Mouse (Mus musculus) MEL (cell line): ENCODE measurements around the gene Ttc25. TPM values are rescaled to one million over a fixed set of nuclear protein-coding genes. Genes with fewer than 3 reads are reported as not detected.

Experiments used
- DNase-seq: peaks from one replicate; pipeline ENCODE4 v3.0.0; 2011; ENCODE audit warnings: low read depth, low spot score
- H3K27ac ChIP-seq: 2 replicates; pipeline ENCODE4 v1.5.1; 2012; ENCODE audit warnings: low read depth, mild to moderate bottlenecking, control low read depth, low read length, moderate library complexity; ENCODE audit not compliant: control insufficient read depth
- H3K27me3 ChIP-seq, 2 experiments: fragments of 150-350 bp in 1 of 2; sonication (generic) in 1 of 2; 2 replicates each; pipeline ENCODE4 v1.6.1; 2012; ENCODE audit warnings: low read length in 2 of 2, mild to moderate bottlenecking in 2 of 2, improper control_type of control experiment in 1 of 2, moderate library complexity in 1 of 2; ENCODE audit not compliant: insufficient read depth in 2 of 2, control insufficient read depth in 1 of 2
- H3K36me3 ChIP-seq, 2 experiments: 2 replicates each; pipeline ENCODE4 v1.6.1; 2012 to 2014; ENCODE audit warnings: low read length in 2 of 2, improper control_type of control experiment in 1 of 2, inconsistent platforms in 1 of 2, mild to moderate bottlenecking in 1 of 2; ENCODE audit not compliant: insufficient read depth in 2 of 2, control insufficient read depth in 1 of 2
- H3K4me1 ChIP-seq, 2 experiments: fragments of 150-350 bp in 1 of 2; sonication (generic) in 1 of 2; 2 replicates each; pipeline ENCODE4 v1.6.1; 2012; ENCODE audit warnings: low read length in 2 of 2, improper control_type of control experiment in 1 of 2, mild to moderate bottlenecking in 1 of 2; ENCODE audit not compliant: insufficient read depth in 2 of 2, control insufficient read depth in 1 of 2
- H3K4me3 ChIP-seq, 2 experiments: fragments of 150-350 bp in 1 of 2; sonication (generic) in 1 of 2; 2 replicates each; pipeline ENCODE4 v1.5.1; 2012; ENCODE audit warnings: low read depth in 2 of 2, low read length in 2 of 2, mild to moderate bottlenecking in 2 of 2, moderate library complexity in 2 of 2, control low read depth in 1 of 2, improper control_type of control experiment in 1 of 2; ENCODE audit not compliant: control insufficient read depth in 1 of 2, insufficient read depth in 1 of 2
- H3K79me2 ChIP-seq: 2 replicates; pipeline ENCODE4 v1.6.1; 2012; ENCODE audit warnings: mild to moderate bottlenecking, low read length, moderate library complexity; ENCODE audit not compliant: control insufficient read depth, poor library complexity, insufficient read depth
- H3K9ac ChIP-seq: 2 replicates; pipeline ENCODE4 v1.6.1; 2012; ENCODE audit warnings: low read depth, mild to moderate bottlenecking, control low read depth, low read length, moderate library complexity; ENCODE audit not compliant: control insufficient read depth, poor library complexity, severe bottlenecking
- H3K9me3 ChIP-seq: fragments of 150-350 bp; sonication (generic); replicated peaks from 2 replicates; pipeline ENCODE4 v1.6.1; 2012; ENCODE audit warnings: mild to moderate bottlenecking, low read length, improper control_type of control experiment, moderate library complexity; ENCODE audit not compliant: insufficient read depth
- BHLHE40 ChIP-seq: IDR thresholded peaks from 2 replicates; pipeline ENCODE4 v1.6.1; 2012; ENCODE audit warnings: low read depth, mild to moderate bottlenecking, inconsistent platforms, low read length, improper control_type of control experiment, borderline replicate concordance
- CTCF ChIP-seq, 3 experiments: IDR thresholded peaks in 2 of 3; conservative IDR thresholded peaks in 1 of 3; 2 replicates each; pipeline ENCODE4 v1.5.1; 2011 to 2012; ENCODE audit warnings: low read length in 3 of 3, low read depth in 2 of 3, mild to moderate bottlenecking in 2 of 3, improper control_type of control experiment in 1 of 3, inconsistent platforms in 1 of 3, mixed read lengths in 1 of 3, moderate library complexity in 1 of 3; ENCODE audit not compliant: control insufficient read depth in 1 of 3, insufficient read depth in 1 of 3, poor library complexity in 1 of 3, severe bottlenecking in 1 of 3
- ELF1 ChIP-seq: IDR thresholded peaks from 2 replicates; pipeline ENCODE4 v1.6.1; 2014; ENCODE audit warnings: low read depth, mild to moderate bottlenecking, inconsistent platforms, low read length, improper control_type of control experiment, moderate library complexity
- EP300 ChIP-seq, 2 experiments: IDR thresholded peaks; 2 replicates each; pipeline ENCODE4 v1.6.1; 2011; ENCODE audit warnings: improper control_type of control experiment in 2 of 2, low read length in 2 of 2, low read depth in 1 of 2, mild to moderate bottlenecking in 1 of 2
- ETS1 ChIP-seq: IDR thresholded peaks from 2 replicates; pipeline ENCODE4 v1.6.1; 2012; ENCODE audit warnings: low read depth, mild to moderate bottlenecking, inconsistent platforms, low read length, improper control_type of control experiment, moderate library complexity
- GABPA ChIP-seq: IDR thresholded peaks from 2 replicates; pipeline ENCODE4 v1.6.1; 2012; ENCODE audit warnings: low read depth, mild to moderate bottlenecking, inconsistent platforms, low read length, improper control_type of control experiment, moderate library complexity
- GATA1 ChIP-seq: IDR thresholded peaks from 2 replicates; pipeline ENCODE4 v1.6.1; 2011; ENCODE audit warnings: low read depth, low read length, improper control_type of control experiment
- KAT2A ChIP-seq: conservative IDR thresholded peaks from 2 replicates; pipeline ENCODE4 v1.6.1; 2012; ENCODE audit warnings: low read depth, low read length, improper control_type of control experiment, inconsistent platforms
- MAFK ChIP-seq: IDR thresholded peaks from 2 replicates; pipeline ENCODE4 v1.6.1; 2011; ENCODE audit warnings: low read depth, mild to moderate bottlenecking, low read length, improper control_type of control experiment, borderline replicate concordance
- MEF2A ChIP-seq: IDR thresholded peaks from 2 replicates; pipeline ENCODE4 v1.6.1; 2014; ENCODE audit warnings: low read depth, mild to moderate bottlenecking, inconsistent platforms, low read length, improper control_type of control experiment; ENCODE audit not compliant: poor library complexity, insufficient replicate concordance, severe bottlenecking; ENCODE audit errors: extremely low read depth
- MXI1 ChIP-seq: IDR thresholded peaks from 2 replicates; pipeline ENCODE4 v1.6.1; 2011; ENCODE audit warnings: mild to moderate bottlenecking, low read depth, low read length, improper control_type of control experiment
- MYB ChIP-seq: IDR thresholded peaks from 2 replicates; pipeline ENCODE4 v1.6.1; 2011; ENCODE audit warnings: mild to moderate bottlenecking, low read depth, low read length, improper control_type of control experiment
- MYC ChIP-seq: IDR thresholded peaks from 2 replicates; pipeline ENCODE4 v1.6.1; 2011; ENCODE audit warnings: low read depth, mild to moderate bottlenecking, low read length, improper control_type of control experiment, moderate library complexity
- POLR2AphosphoS2 ChIP-seq: IDR thresholded peaks from 2 replicates; pipeline ENCODE4 v1.6.1; 2011; ENCODE audit warnings: low read length, improper control_type of control experiment
- RAD21 ChIP-seq: IDR thresholded peaks from 2 replicates; pipeline ENCODE4 v1.6.1; 2011; ENCODE audit warnings: mild to moderate bottlenecking, low read depth, low read length, improper control_type of control experiment
- SIN3A ChIP-seq: IDR thresholded peaks from 2 replicates; pipeline ENCODE4 v1.6.1; 2012; ENCODE audit warnings: low read length, improper control_type of control experiment, inconsistent platforms
- SMC3 ChIP-seq: IDR thresholded peaks from 2 replicates; pipeline ENCODE4 v1.6.1; 2011; ENCODE audit warnings: low read depth, low read length, improper control_type of control experiment
- TBP ChIP-seq: IDR thresholded peaks from 2 replicates; pipeline ENCODE4 v1.8.0; 2011; ENCODE audit warnings: low read depth, low read length, improper control_type of control experiment
- TCF12 ChIP-seq: IDR thresholded peaks from 2 replicates; pipeline ENCODE4 v1.6.1; 2014; ENCODE audit warnings: low read depth, mild to moderate bottlenecking, inconsistent platforms, low read length, improper control_type of control experiment, moderate library complexity
- UBTF ChIP-seq: IDR thresholded peaks from 2 replicates; pipeline ENCODE4 v1.6.1; 2012; ENCODE audit warnings: low read depth, mild to moderate bottlenecking, inconsistent platforms, low read length, improper control_type of control experiment, moderate library complexity, borderline replicate concordance; ENCODE audit not compliant: insufficient read depth
- USF1 ChIP-seq: IDR thresholded peaks from 2 replicates; pipeline ENCODE4 v1.6.1; 2014; ENCODE audit warnings: low read depth, mild to moderate bottlenecking, inconsistent platforms, low read length, improper control_type of control experiment, moderate library complexity
- ZC3H11A ChIP-seq: IDR thresholded peaks from 2 replicates; pipeline ENCODE4 v1.6.1; 2012; ENCODE audit warnings: low read depth, mild to moderate bottlenecking, inconsistent platforms, low read length, improper control_type of control experiment
- ZMIZ1 ChIP-seq: IDR thresholded peaks from 2 replicates; pipeline ENCODE4 v1.6.1; 2012; ENCODE audit warnings: low read depth, mild to moderate bottlenecking, inconsistent platforms, low read length, improper control_type of control experiment, moderate library complexity
- polyA plus RNA-seq, 2 experiments: library from polyadenylated mRNA; stranded (reverse) in 1 of 2; unstranded in 1 of 2; fragments of >175 nt in 1 of 2; fragments of >200 nt in 1 of 2; gene quantifications; 2 replicates each; pipeline versions ENCODE4 v1.2.1 to v1.2.4; 2012; ENCODE audit warnings: low replicate concordance in 2 of 2, low read depth in 1 of 2; ENCODE audit not compliant: insufficient read length in 2 of 2, insufficient read depth in 1 of 2, missing spikeins in 1 of 2
- total RNA-seq: library from RNA; depleted of rRNA; stranded (reverse); fragments of 300-350 nt; gene quantifications from 2 replicates; pipeline ENCODE4 v1.2.3, GENCODE M21; 2012

Gene Ttc25
- total and polyA plus RNA-seq, 3 experiments, result 0.46 to 0.92 TPM; not detected in 1

DNA sequence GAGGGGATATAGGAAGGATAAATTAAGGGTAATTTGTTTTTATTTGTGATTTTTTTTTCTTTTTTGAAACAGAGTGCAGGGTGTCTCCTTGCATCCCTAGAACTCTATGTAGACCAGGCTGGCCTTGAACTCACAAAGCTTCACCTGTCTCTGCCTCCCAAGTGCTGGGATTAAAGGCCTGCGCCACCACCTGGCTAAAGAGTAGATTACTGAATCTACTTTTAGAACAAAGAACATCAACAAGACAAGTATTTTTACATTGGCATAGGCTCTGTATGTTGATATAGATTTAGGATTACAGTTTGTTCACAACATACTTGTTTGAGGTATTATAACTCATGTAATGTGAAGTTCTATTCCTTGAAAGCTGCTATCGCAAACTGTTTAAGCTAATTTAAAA is 34.9 kb upstream of the Ttc25 start:
- DNase-seq, result peak; percentile 50
- H3K27ac ChIP-seq, result no peak overlapping the region
- no peaks in the 10 kb centered on the region for H3K9me3 ChIP-seq
- H3K36me3 ChIP-seq, result peaks cover 0 to 61% of the 10 kb centered on the region in 2 experiments; a peak in 2 of 4 replicates
- no peak overlapping the region for H3K4me3 ChIP-seq
- no peaks in the 10 kb centered on the region for H3K4me1 ChIP-seq
- TF ChIP-seq ELF1 (no peak), TBP (peak; percentile 67), SMC3 (peak; percentile 48; the same call in 1 of the 2 replicates), USF1 (no peak), MAFK (no peak), RAD21 (peak; percentile 5; the same call in 1 of the 2 replicates), ETS1 (no peak), GABPA (no peak), TCF12 (no peak), CTCF (IDR thresholded peaks at IDR 0.05 in 2 of 3, conservative IDR thresholded peaks at IDR 0.05 in 1 of 3; ENCODE audit: control insufficient read depth in 1 of 3, insufficient read depth in 1 of 3, low read depth in 2 of 3, low read length in 3 of 3, poor library complexity in 1 of 3, severe bottlenecking in 1 of 3) (peak in 2 of 3 experiments; percentile 19 to 50; a peak in 3 of 6 replicates), UBTF (no peak)
- no peak overlapping the region for H3K9ac ChIP-seq
- no peaks in the 10 kb centered on the region for H3K27me3 ChIP-seq
- H3K79me2 ChIP-seq, result no peaks in the 10 kb centered on the region

DNA sequence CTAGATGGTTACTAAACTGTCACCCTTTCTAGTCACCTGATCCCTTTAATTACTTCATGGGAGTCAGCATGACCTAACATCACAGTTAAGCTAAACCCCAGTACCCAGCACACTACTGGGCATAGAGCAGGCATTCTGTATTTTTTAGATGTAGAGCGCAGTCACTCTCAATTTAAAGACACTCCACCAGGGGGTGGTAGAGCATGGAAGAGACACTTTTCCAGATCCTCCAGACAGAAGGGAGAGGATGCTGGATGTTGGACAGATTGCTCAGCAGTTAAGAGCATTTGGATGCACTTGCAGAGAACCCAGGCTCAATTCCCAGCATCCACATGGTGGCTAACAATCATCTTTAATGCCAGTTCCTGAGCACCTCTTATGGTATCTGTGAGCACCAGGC is 33.0 kb upstream of the Ttc25 start:
- Histone ChIP-seq H3K9ac (no peak overlapping the region), H3K27ac (no peak overlapping the region), H3K9me3 (no peaks in the 10 kb centered on the region)
- no peak for TF ChIP-seq USF1
- no peak for TF ChIP-seq ZMIZ1
- peak; percentile 60 for TF ChIP-seq SMC3
- peak; percentile 24 to 62 (median 51); a peak in 5 of 6 replicates for TF ChIP-seq CTCF (IDR thresholded peaks at IDR 0.05 in 2 of 3, conservative IDR thresholded peaks at IDR 0.05 in 1 of 3; ENCODE audit: control insufficient read depth in 1 of 3, insufficient read depth in 1 of 3, low read depth in 2 of 3, low read length in 3 of 3, poor library complexity in 1 of 3, severe bottlenecking in 1 of 3)
- peak; percentile 50 for TF ChIP-seq RAD21
- 0 out of 2 replicates have a peak, but pooled peaks have one; percentile 5 for TF ChIP-seq ZC3H11A
- no peak for TF ChIP-seq GABPA
- TF ChIP-seq, all 39 proteins: peak for 4
- H3K4me1 ChIP-seq, result no peaks in the 10 kb centered on the region
- H3K79me2 ChIP-seq, result no peaks in the 10 kb centered on the region
- peaks cover 0 to 55% of the 10 kb centered on the region in 2 experiments; a peak in 2 of 4 replicates for H3K36me3 ChIP-seq
- H3K4me3 ChIP-seq, result no peak overlapping the region
- H3K27me3 ChIP-seq, result no peaks in the 10 kb centered on the region
- peak; percentile 42 for DNase-seq

DNA sequence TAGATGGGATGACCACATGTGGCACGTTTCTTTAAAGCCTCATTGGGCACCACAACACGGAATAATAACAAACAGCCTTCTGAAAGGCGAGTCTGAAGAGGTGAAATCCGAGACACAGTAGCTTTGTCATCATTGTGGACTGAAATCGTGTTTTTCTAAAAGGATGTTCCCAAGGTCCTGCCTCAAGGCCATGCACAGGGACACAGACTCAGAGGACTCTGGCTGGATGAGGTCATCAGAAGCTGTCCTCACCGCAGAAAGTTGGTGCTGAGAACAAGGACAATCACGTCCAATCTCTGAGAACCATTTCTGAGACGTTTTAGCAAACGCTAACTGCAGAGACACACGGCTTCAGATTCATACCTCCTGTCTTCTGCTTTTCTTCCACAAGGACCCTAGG is 31.7 kb upstream of the Ttc25 start:
- no peak for DNase-seq
- no peaks in the 10 kb centered on the region for H3K4me1 ChIP-seq
- H3K27me3 ChIP-seq, result no peaks in the 10 kb centered on the region
- H3K4me3 ChIP-seq, result no peak overlapping the region
- no peaks in the 10 kb centered on the region for H3K9me3 ChIP-seq
- H3K27ac ChIP-seq, result no peak overlapping the region
- peaks cover 0 to 53% of the 10 kb centered on the region in 2 experiments; a peak in 2 of 4 replicates for H3K36me3 ChIP-seq
- H3K9ac ChIP-seq, result no peak overlapping the region
- H3K79me2 ChIP-seq, result no peaks in the 10 kb centered on the region
- TF ChIP-seq CTCF (IDR thresholded peaks at IDR 0.05 in 2 of 3, conservative IDR thresholded peaks at IDR 0.05 in 1 of 3; ENCODE audit: control insufficient read depth in 1 of 3, insufficient read depth in 1 of 3, low read depth in 2 of 3, low read length in 3 of 3, poor library complexity in 1 of 3, severe bottlenecking in 1 of 3) (no peak), MEF2A (no peak), TBP (no peak), SIN3A (no peak), BHLHE40 (no peak), MYC (no peak), EP300 (IDR thresholded peaks at IDR 0.05; ENCODE audit: low read depth in 1 of 2, low read length in 2 of 2) (no peak), POLR2AphosphoS2 (no peak), UBTF (no peak), MXI1 (no peak), GATA1 (no peak), MAFK (no peak), KAT2A (no peak), MYB (no peak), ZMIZ1 (no peak)
